Mouse (Mus musculus): Measurements from ENCODE around the gene Commd9. TPM values are rescaled to one million over a fixed set of nuclear protein-coding genes. Genes with fewer than 3 reads are reported as not detected.
A peak's percentile ranks its signal among the peaks of the same experiment; 100 is the strongest.

Commd9 gene
- 61.0 and 61.2 TPM in 2 replicates for polyA plus RNA-seq (2014; fragmentation: Nextera tagmentation; extraction: Ambion mirVana)

DNA sequence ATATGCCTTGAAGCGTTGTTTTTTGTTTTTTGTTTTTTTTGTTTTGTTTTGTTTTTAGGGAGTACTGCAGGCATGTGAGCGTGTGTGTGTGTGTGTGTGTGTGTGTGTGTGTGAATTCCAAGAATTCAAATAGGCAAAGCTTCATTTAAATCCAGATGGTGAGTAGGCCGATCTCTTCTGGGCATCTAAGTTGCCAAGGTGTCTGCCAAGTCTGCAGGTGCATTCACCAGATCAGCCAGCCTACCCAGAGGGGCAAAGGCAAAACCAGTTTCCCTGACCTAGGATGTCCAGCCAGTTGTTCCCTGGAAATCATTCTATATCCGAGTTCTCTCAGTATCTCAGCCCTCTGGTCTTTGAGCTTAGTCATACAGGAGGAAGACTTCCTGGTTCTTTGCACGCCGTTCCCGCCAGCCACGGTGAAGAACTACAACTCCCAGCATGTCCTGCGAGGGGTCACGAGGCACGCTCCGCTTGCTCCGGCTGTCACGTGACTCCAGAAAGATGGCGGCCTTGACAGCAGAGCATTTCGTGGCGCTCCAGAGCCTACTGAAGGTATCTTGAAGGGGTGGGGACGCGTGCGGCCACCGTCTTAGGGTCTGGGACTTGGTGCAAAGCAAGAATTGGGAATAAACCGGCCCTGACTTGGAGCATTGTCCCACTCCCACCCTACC, at the start of gene Commd9:
Commd9 (plus strand) TSS at position 480 of the 671 bp plus-strand sequence.
- no peaks in the 10 kb centered on the region for H3K36me3 ChIP-seq (ENCODE audit: control insufficient read depth, insufficient read depth, low read length)
- WGBS, result 12% methylated on average over 22 of the region's 22 CpGs
- H3K27me3 ChIP-seq (ENCODE audit: control insufficient read depth, insufficient read depth, low read length), result no peaks in the 10 kb centered on the region
- H3K9me3 ChIP-seq (ENCODE audit: control insufficient read depth, low read length), result no peaks in the 10 kb centered on the region
- H3K4me2 ChIP-seq (replicated peaks; ENCODE audit: low read depth, low read length), result peak within 1 kb of the TSS; percentile 77
- no peak within 1 kb of the TSS for H3K27ac ChIP-seq (ENCODE audit: low read depth, low read length)
- H3K4me1 ChIP-seq (ENCODE audit: control insufficient read depth, insufficient read depth, low read length), result peaks cover 4% of the 10 kb centered on the region; the same call in 1 of the 2 replicates
- H3K4me3 ChIP-seq (ENCODE audit: low read length), result peak within 1 kb of the TSS; percentile 56
- peak; percentile 98 for ATAC-seq (ENCODE audit: low FRiP score, low TSS enrichment)
- H3K9ac ChIP-seq (ENCODE audit: low read depth, low read length), result peak within 1 kb of the TSS; percentile 48

DNA sequence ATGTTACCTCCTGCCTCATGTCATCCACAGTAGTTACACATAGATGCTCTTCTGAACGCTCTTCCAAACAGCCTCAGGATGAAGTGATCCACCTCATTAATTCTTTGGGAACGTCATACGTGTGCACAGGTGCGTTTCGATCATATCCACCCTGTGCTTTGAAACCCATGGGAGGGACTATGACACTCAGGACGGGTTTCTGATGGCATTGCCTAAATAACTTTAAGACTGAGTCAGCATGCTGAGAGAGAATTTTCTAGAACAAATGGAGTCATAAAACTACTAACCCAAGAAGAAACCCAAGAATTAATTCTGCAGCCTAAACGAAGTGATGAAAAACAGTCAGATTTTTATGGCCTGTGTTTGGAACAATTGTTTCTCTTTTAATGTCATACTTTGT, 43.3 kb upstream of the Commd9 start:
- Histone ChIP-seq H3K36me3 (ENCODE audit: control insufficient read depth, insufficient read depth, low read length) (no peaks in the 10 kb centered on the region), H3K27me3 (ENCODE audit: control insufficient read depth, insufficient read depth, low read length) (no peaks in the 10 kb centered on the region), H3K4me2 (replicated peaks; ENCODE audit: low read depth, low read length) (no peak overlapping the region), H3K4me1 (ENCODE audit: control insufficient read depth, insufficient read depth, low read length) (no peaks in the 10 kb centered on the region), H3K27ac (ENCODE audit: low read depth, low read length) (no peak overlapping the region), H3K9me3 (ENCODE audit: control insufficient read depth, low read length) (no peaks in the 10 kb centered on the region), H3K9ac (ENCODE audit: low read depth, low read length) (no peak overlapping the region), H3K4me3 (ENCODE audit: low read length) (no peak overlapping the region)
- WGBS, result 57% methylated on average over 7 of the region's 7 CpGs
- no peak for ATAC-seq (ENCODE audit: low FRiP score, low TSS enrichment)

DNA sequence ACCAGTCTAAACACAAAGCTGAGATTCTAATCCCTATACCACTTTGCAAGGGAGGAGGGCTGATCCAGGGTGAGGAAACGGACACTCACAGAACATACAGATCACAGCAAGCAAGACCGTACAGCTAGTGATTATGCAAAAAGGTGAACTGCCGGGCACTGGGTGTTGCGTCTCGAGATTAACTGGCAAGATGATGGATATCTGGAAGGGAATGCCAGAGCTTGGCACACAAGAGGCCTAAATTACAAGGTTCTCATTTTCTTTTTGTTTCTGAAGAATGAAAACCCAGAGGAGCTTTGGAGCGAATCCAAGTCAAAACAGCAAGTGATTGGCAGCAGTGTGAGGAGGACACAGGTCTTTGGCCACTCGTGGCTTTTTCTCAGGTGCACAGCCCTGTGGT, 31.3 kb upstream of the Commd9 start:
- Histone ChIP-seq H3K4me1 (ENCODE audit: control insufficient read depth, insufficient read depth, low read length) (no peaks in the 10 kb centered on the region), H3K9me3 (ENCODE audit: control insufficient read depth, low read length) (no peaks in the 10 kb centered on the region), H3K27ac (ENCODE audit: low read depth, low read length) (no peak overlapping the region), H3K4me2 (replicated peaks; ENCODE audit: low read depth, low read length) (no peak overlapping the region), H3K4me3 (ENCODE audit: low read length) (no peak overlapping the region), H3K27me3 (ENCODE audit: control insufficient read depth, insufficient read depth, low read length) (no peaks in the 10 kb centered on the region), H3K9ac (ENCODE audit: low read depth, low read length) (no peak overlapping the region), H3K36me3 (ENCODE audit: control insufficient read depth, insufficient read depth, low read length) (no peaks in the 10 kb centered on the region)
- no peak for ATAC-seq (ENCODE audit: low FRiP score, low TSS enrichment)
- 81% methylated on average over 7 of the region's 7 CpGs for WGBS

DNA sequence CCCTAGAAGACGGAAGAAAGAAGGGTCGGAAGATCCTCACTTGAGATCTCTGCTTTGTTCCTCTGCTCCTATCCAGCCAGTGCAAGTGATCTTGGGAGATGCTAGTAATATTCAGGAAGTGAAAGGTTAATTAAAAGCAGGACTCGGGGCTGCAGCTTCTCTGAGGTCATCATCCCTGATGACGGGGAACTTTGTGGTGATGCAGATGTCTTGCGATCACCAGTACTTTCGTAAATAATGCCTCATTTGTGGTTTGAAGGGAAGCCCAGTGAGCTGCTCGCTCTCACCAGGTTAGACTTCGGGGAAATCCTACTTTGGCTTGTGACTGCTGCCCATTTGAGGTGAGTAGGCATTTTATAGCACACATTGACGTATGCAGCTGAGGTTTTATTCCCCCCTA, 29.9 kb upstream of the Commd9 start:
- ATAC-seq (ENCODE audit: low FRiP score, low TSS enrichment), result no peak
- no peak overlapping the region for H3K4me3 ChIP-seq (ENCODE audit: low read length)
- H3K9me3 ChIP-seq (ENCODE audit: control insufficient read depth, low read length), result no peaks in the 10 kb centered on the region
- H3K9ac ChIP-seq (ENCODE audit: low read depth, low read length), result no peak overlapping the region
- H3K4me1 ChIP-seq (ENCODE audit: control insufficient read depth, insufficient read depth, low read length), result no peaks in the 10 kb centered on the region
- H3K27ac ChIP-seq (ENCODE audit: low read depth, low read length), result no peak overlapping the region
- WGBS, result 77% methylated on average over 9 of the region's 9 CpGs
- H3K4me2 ChIP-seq (replicated peaks; ENCODE audit: low read depth, low read length), result no peak overlapping the region
- no peaks in the 10 kb centered on the region for H3K36me3 ChIP-seq (ENCODE audit: control insufficient read depth, insufficient read depth, low read length)
- H3K27me3 ChIP-seq (ENCODE audit: control insufficient read depth, insufficient read depth, low read length), result no peaks in the 10 kb centered on the region

DNA sequence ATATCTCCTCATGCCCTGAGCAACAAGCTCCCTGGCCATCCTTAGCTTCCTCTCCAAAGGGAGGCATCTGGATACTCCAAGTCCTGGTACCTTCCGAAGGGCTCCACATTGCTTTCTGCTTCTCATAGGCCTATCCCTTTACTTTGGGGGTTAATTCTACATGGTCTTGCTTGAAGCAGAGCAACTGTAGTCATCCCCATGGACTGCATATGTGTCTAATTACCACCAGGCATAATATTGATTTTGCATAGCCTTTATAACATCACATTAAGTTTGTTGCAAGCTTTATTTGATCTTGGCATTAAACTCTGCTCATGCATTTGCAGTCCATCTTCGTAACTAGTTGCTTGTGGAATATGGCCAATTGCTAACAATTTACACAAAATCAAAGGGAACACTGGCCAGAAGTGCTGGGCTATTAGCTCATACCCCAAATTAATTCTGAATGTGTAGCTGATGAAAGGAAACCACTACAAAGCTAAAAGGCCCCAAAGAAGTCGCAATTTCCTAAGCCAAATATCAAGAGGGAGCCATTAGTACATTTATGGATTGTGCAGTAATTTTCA, 25.0 kb upstream of the Commd9 start:
- H3K4me1 ChIP-seq (ENCODE audit: control insufficient read depth, insufficient read depth, low read length), result 0 out of 2 replicates have a peak, but pooled peaks cover 4% of the 10 kb centered on the region
- no peak overlapping the region for H3K27ac ChIP-seq (ENCODE audit: low read depth, low read length)
- H3K27me3 ChIP-seq (ENCODE audit: control insufficient read depth, insufficient read depth, low read length), result no peaks in the 10 kb centered on the region
- no peak overlapping the region for H3K4me3 ChIP-seq (ENCODE audit: low read length)
- H3K9me3 ChIP-seq (ENCODE audit: control insufficient read depth, low read length), result no peaks in the 10 kb centered on the region
- WGBS, result 93% methylated on average over 3 of the region's 3 CpGs
- no peak overlapping the region for H3K4me2 ChIP-seq (replicated peaks; ENCODE audit: low read depth, low read length)
- no peak overlapping the region for H3K9ac ChIP-seq (ENCODE audit: low read depth, low read length)
- no peaks in the 10 kb centered on the region for H3K36me3 ChIP-seq (ENCODE audit: control insufficient read depth, insufficient read depth, low read length)
- no peak for ATAC-seq (ENCODE audit: low FRiP score, low TSS enrichment)

DNA sequence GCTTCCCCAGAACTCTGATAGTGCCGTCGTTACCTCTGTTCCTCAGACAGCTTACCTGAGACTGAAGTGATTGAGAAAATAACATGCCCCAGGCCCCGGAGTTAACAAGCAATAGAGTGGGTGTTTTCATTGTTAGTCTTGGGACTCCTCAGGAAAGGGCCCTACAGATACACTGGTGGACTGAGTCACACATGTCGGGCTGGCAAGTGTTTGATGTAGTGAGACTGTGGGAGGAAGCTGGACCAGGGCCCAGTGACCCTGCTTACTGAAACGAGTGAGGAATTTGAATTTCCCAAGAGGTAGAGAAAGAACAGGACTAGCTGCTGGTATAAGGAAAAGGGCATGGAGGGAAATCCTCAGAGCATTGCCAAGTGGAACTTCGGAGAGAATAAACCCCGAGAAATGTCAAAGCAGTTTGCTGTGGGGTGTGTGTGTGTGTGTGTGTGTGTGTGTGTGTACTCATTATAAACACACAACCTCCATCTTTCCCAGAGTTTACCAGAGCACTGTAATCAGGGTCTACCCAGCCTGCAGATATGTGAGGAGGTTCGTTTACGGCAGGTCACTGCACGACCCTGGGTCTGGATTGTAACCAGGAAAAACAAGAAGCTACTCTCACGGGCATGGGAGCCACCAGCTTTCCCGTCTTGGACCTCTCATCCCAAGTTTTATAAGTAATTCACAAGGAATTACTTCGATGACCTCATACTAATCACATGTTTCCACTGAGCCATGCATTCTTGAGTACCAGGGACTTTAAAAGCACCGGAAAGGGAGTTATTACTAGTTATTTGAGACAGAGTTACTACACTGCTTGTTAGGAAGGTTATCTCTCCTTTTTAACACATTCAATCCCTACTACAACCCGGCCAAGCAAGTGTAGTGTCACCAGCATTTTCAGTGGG, 23.6 kb upstream of the Commd9 start:
- no peak overlapping the region for H3K9ac ChIP-seq (ENCODE audit: low read depth, low read length)
- ATAC-seq (ENCODE audit: low FRiP score, low TSS enrichment), result peak; percentile 60; the same call in 1 of the 2 replicates
- H3K27ac ChIP-seq (ENCODE audit: low read depth, low read length), result no peak overlapping the region
- H3K4me3 ChIP-seq (ENCODE audit: low read length), result no peak overlapping the region
- 48% methylated on average over 15 of the region's 15 CpGs for WGBS
- no peaks in the 10 kb centered on the region for H3K27me3 ChIP-seq (ENCODE audit: control insufficient read depth, insufficient read depth, low read length)
- H3K4me2 ChIP-seq (replicated peaks; ENCODE audit: low read depth, low read length), result no peak overlapping the region
- H3K36me3 ChIP-seq (ENCODE audit: control insufficient read depth, insufficient read depth, low read length), result no peaks in the 10 kb centered on the region
- H3K4me1 ChIP-seq (ENCODE audit: control insufficient read depth, insufficient read depth, low read length), result 0 out of 2 replicates have a peak, but pooled peaks cover 4% of the 10 kb centered on the region
- H3K9me3 ChIP-seq (ENCODE audit: control insufficient read depth, low read length), result no peaks in the 10 kb centered on the region

DNA sequence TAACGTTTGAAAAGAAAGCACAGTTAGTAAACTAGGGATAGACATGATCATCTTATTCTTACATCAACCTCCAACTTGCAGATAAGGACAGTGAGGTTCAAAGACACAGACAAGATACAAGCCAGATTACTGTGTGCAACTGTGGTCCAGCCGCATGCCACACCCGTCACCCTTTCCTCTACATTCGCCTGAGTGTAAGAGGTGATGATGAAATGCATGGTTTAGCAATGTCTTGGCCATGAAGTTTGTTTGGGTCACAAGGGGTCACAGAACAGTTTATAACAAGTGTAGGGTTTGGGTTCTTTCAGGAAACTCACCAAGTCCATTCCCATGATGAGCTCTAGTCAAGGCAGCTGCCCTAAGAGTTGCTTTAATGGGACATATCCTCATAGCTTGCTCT, 17.4 kb upstream of the Commd9 start:
- H3K4me1 ChIP-seq (ENCODE audit: control insufficient read depth, insufficient read depth, low read length), result no peaks in the 10 kb centered on the region
- no peak for ATAC-seq (ENCODE audit: low FRiP score, low TSS enrichment)
- no peak overlapping the region for H3K27ac ChIP-seq (ENCODE audit: low read depth, low read length)
- no peaks in the 10 kb centered on the region for H3K27me3 ChIP-seq (ENCODE audit: control insufficient read depth, insufficient read depth, low read length)
- no peaks in the 10 kb centered on the region for H3K9me3 ChIP-seq (ENCODE audit: control insufficient read depth, low read length)
- H3K9ac ChIP-seq (ENCODE audit: low read depth, low read length), result no peak overlapping the region
- no peak overlapping the region for H3K4me3 ChIP-seq (ENCODE audit: low read length)
- no peak overlapping the region for H3K4me2 ChIP-seq (replicated peaks; ENCODE audit: low read depth, low read length)
- H3K36me3 ChIP-seq (ENCODE audit: control insufficient read depth, insufficient read depth, low read length), result no peaks in the 10 kb centered on the region
- 98% methylated on average over 4 of the region's 4 CpGs for WGBS

DNA sequence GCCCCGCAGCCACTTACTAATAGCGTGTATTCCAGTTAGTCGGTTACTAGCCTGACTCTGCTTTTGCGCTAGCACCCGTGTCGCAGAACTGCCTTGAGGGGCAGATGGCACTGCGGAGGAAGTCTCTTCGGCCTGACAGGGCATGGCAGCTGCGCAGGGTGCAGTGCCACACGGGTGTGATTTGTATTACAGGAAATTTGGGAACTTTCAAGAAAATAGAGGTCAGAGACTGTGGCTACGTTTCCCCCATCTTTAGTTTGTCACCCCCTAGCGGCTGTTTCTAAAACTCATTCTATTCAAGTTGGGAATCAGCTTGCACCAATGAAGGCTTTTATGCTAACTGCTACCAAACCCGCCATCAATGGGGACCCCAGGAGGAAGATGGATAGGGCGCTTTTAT, 14.9 kb upstream of the Commd9 start:
- no peaks in the 10 kb centered on the region for H3K4me1 ChIP-seq (ENCODE audit: control insufficient read depth, insufficient read depth, low read length)
- 24% methylated on average over 14 of the region's 14 CpGs for WGBS
- H3K36me3 ChIP-seq (ENCODE audit: control insufficient read depth, insufficient read depth, low read length), result no peaks in the 10 kb centered on the region
- H3K4me3 ChIP-seq (ENCODE audit: low read length), result peak overlapping the region; percentile 21; the same call in 1 of the 2 replicates
- H3K9me3 ChIP-seq (ENCODE audit: control insufficient read depth, low read length), result no peaks in the 10 kb centered on the region
- no peak overlapping the region for H3K27ac ChIP-seq (ENCODE audit: low read depth, low read length)
- 0 out of 2 replicates have a peak overlapping the region, but pooled peaks have one; percentile 47 for H3K9ac ChIP-seq (ENCODE audit: low read depth, low read length)
- H3K4me2 ChIP-seq (replicated peaks; ENCODE audit: low read depth, low read length), result peak overlapping the region; percentile 32
- ATAC-seq (ENCODE audit: low FRiP score, low TSS enrichment), result peak; percentile 49; the same call in 1 of the 2 replicates
- no peaks in the 10 kb centered on the region for H3K27me3 ChIP-seq (ENCODE audit: control insufficient read depth, insufficient read depth, low read length)

Data from kidney, embryonic 14.5 days (tissue).